Mouse (Mus musculus): ENCODE data around the gene Tbx1.

DNA sequence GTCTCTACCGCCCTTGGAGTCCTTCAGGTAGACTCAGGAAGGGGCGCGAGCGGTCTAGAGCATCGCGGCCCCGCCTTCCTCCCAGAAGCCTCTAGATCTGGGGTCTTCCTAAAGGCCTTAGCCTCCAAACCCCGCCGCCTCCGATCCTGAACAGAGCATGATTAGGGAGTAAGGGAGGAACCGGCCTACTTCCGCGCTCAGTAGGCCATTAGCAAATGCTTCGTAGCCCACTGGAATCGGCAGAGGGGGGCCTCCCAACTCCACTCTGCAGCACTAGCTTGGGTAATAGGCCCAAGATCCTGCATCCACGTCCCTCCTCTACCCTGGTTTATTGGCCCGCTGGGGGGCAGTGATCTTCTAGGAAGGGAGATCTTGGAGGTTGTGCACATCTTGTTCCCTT lies 31.5 kb upstream of the Tbx1 start, which contains the start of gene Gp1bb:
- TF ChIP-seq EP300 (IDR thresholded peaks at IDR 0.05; ENCODE audit: low read depth) (no peak), CTCF (IDR thresholded peaks at IDR 0.05; ENCODE audit: low read depth) (no peak)

Data from liver, postnatal 0 days (tissue).